Mouse (Mus musculus): ENCODE measurements around the gene Cbfa2t3. TPM values are rescaled to one million over a fixed set of nuclear protein-coding genes. Genes with fewer than 3 reads are reported as not detected.

The Cbfa2t3 gene
- total RNA-seq, 2 experiments from 2014 or later = 31.7 to 41.5 TPM

- intact Hi-C loops (cut with DNase I) = no loop called here
- no peak for DNase-seq (ENCODE audit: low spot score in 2 of 2)
Measured at GRCm38 (mm10) chr8:122586171-122586570, 112.7 kb downstream of the Cbfa2t3 start.

GRCm38 (mm10) chr8:122585411-122585891, 113.5 kb downstream of the Cbfa2t3 start:
- no peak for DNase-seq (ENCODE audit: low spot score in 2 of 2)
- intact Hi-C loops (cut with DNase I) = no loop called here

GRCm38 (mm10) chr8:122584981-122585380, 113.9 kb downstream of the Cbfa2t3 start:
- DNase-seq (ENCODE audit: low spot score in 2 of 2) = no peak
- intact Hi-C loops (cut with DNase I) = no loop called here

GRCm38 (mm10) chr8:122580926-122581325, 118.0 kb downstream of the Cbfa2t3 start:
- no peak for DNase-seq (ENCODE audit: low spot score in 2 of 2)
- intact Hi-C loops (cut with DNase I) = no loop called here

- intact Hi-C loops (cut with DNase I) = no loop called here
- no peak for DNase-seq (ENCODE audit: low spot score in 2 of 2)
Measured at GRCm38 (mm10) chr8:122579196-122579595, 119.7 kb downstream of the Cbfa2t3 start.

GRCm38 (mm10) chr8:122577116-122577515, 121.8 kb downstream of the Cbfa2t3 start:
- no peak for DNase-seq (ENCODE audit: low spot score in 2 of 2)
- intact Hi-C loops (cut with DNase I) = no loop called here

- intact Hi-C loops (cut with DNase I) = no loop called here
- peak; percentile 90 to 97 for DNase-seq (ENCODE audit: low spot score in 2 of 2)
Measured at GRCm38 (mm10) chr8:122576648-122577022, 122.3 kb downstream of the Cbfa2t3 start, which contains the start of gene Aprt. Gene Aprt (minus strand): TSS chr8:122576909.

- intact Hi-C loops (cut with DNase I) = no loop called here
- no peak for DNase-seq (ENCODE audit: low spot score in 2 of 2)
Measured at GRCm38 (mm10) chr8:122575735-122576647, 122.9 kb downstream of the Cbfa2t3 start.

GRCm38 (mm10) chr8:122575286-122575685, 123.6 kb downstream of the Cbfa2t3 start:
- no peak for DNase-seq (ENCODE audit: low spot score in 2 of 2)
- intact Hi-C loops (cut with DNase I) = no loop called here

Small RNAs within 50 kb of the gene (microRNA-seq; reads per million reads assigned to microRNA genes)
- gene Mir6396 = 0 reads per million in 2 experiments

Other genes starting within 250 kb of the Cbfa2t3 start
- gene Snai3, start 238.4 kb downstream of the Cbfa2t3 start, total RNA-seq (2021) = under 1 TPM; 0.64 to 0.66 TPM
- 10 to 100 TPM; 33.7 to 41.6 TPM for gene Rnf166, start 223.0 kb downstream of the Cbfa2t3 start, total RNA-seq (2021)
- 10 to 100 TPM; 19.5 to 23.2 TPM for gene Ctu2, start 223.0 kb downstream of the Cbfa2t3 start, total RNA-seq (2021)
- 1 to 10 TPM; 5.6 to 6.3 TPM for gene Piezo1, start 147.8 kb downstream of the Cbfa2t3 start, total RNA-seq (2021)
- 1 to 10 TPM; 1.7 to 3.1 TPM for gene Cdt1, start 131.1 kb downstream of the Cbfa2t3 start, total RNA-seq (2021)
- gene Aprt, start 122.2 kb downstream of the Cbfa2t3 start, total RNA-seq (2021) = 10 to 100 TPM; 56.6 to 60.4 TPM
- 1 to 10 TPM; 7.4 to 9.1 TPM for gene Galns, start 87.6 kb downstream of the Cbfa2t3 start, total RNA-seq (2021)
- gene Trappc2l, start 87.5 kb downstream of the Cbfa2t3 start, total RNA-seq (2021) = 10 to 100 TPM; 81.3 to 87.8 TPM
- gene Pabpn1l, start 76.4 kb downstream of the Cbfa2t3 start, total RNA-seq (2021) = not detected
- gene Acsf3, start 76.4 kb upstream of the Cbfa2t3 start, total RNA-seq (2021) = 10 to 100 TPM; 20.5 to 22.8 TPM
- under 1 TPM; 0.41 to 0.62 TPM for gene Cdh15, start 148.9 kb upstream of the Cbfa2t3 start, total RNA-seq (2021)